Mouse (Mus musculus) erythroblast, embryonic 14.5 days (primary cell): ENCODE data around the gene Otud7a.

Source experiments
- GATA1 ChIP-seq: IDR thresholded peaks from 2 replicates; pipeline ENCODE4 v1.6.1; 2012; ENCODE audit warnings: low read length, inconsistent platforms, mixed read lengths
- TAL1 ChIP-seq: IDR thresholded peaks from 3 replicates; pipeline ENCODE4 v1.6.1; 2012; ENCODE audit warnings: low read length, inconsistent platforms, mixed read lengths

DNA sequence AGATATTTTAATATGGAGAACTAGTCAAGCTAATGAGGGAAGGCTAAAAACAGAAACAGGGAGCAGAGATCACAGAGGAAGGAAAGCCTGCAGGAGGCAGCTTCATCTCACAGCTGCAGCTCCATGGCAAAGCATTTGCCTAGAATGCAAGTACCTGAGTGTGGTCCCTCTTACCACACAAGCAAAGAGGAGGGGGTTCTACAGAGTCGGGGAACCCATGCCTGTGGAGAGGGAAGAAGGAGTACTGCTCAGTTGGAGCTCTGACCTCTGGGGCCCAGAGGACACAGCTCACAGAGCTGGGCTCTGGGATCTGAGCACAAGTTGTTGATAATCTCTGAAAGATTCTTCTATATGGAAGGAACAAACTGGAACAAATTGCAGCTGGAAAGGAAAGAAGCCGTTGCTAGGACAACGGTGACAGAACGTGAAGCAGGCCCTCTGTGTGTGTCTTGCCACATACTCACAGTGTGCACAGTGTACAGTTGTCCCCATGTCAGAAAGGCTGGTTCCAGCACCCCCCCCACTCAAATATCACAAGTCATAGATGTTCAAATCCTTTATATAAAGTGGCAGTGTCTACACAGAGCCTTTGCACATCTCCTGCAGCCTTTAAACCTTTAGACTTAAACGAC lies 324.0 kb downstream of the Otud7a start:
- TF ChIP-seq TAL1 (no peak), GATA1 (no peak)
